Mouse (Mus musculus) ES-E14 (cell line): ENCODE measurements around the gene Mast1.

Experiments
- MAFK ChIP-seq: IDR thresholded peaks from 2 replicates; pipeline ENCODE4 v1.6.1; 2014; ENCODE audit warnings: mild to moderate bottlenecking, low read depth, low read length, inconsistent platforms; ENCODE audit not compliant: insufficient read depth
- ZNF384 ChIP-seq: IDR thresholded peaks from 2 replicates; pipeline ENCODE4 v1.6.1; 2012; ENCODE audit warnings: low read depth, low read length, inconsistent platforms

- TF ChIP-seq ZNF384 (no peak), MAFK (no peak)
Measured at GRCm38 (mm10) chr8:84944478-84945160, 7.5 kb upstream of the Mast1 start.
